Mouse (Mus musculus) left cerebral cortex, adult 8-10 months (tissue): ENCODE measurements around the gene Fndc3b. TPM values are rescaled to one million over a fixed set of nuclear protein-coding genes. Genes with fewer than 3 reads are reported as not detected.

Experiments used
- DNase-seq, 2 experiments: peaks; one replicate each; pipeline ENCODE4 v3.0.0; 2022; ENCODE audit warnings: low spot score in 2 of 2
- total RNA-seq, 4 experiments: library from RNA; stranded (reverse); gene quantifications; 2 replicates each; pipeline ENCODE4 v1.2.4; 2022

The Fndc3b gene
- total RNA-seq, 4 experiments from 2014 or later = 16.6 to 27.2 (median 26.0) TPM

- no peak for DNase-seq
Measured at GRCm38 (mm10) chr3:27598437-27599382, 112.4 kb downstream of the Fndc3b start.

GRCm38 (mm10) chr3:27593485-27594138 lies 117.5 kb downstream of the Fndc3b start:
- no peak for DNase-seq

GRCm38 (mm10) chr3:27592728-27593484 lies 118.2 kb downstream of the Fndc3b start:
- DNase-seq = no peak

- DNase-seq = no peak
Measured at GRCm38 (mm10) chr3:27590823-27591222, 120.3 kb downstream of the Fndc3b start.

GRCm38 (mm10) chr3:27589305-27589704 lies 121.8 kb downstream of the Fndc3b start:
- no peak for DNase-seq

- no peak for DNase-seq
Measured at GRCm38 (mm10) chr3:27588604-27589003, 122.5 kb downstream of the Fndc3b start.

- no peak for DNase-seq
Measured at GRCm38 (mm10) chr3:27584607-27585605, 126.2 kb downstream of the Fndc3b start.

- DNase-seq = no peak
Measured at GRCm38 (mm10) chr3:27581931-27582840, 128.9 kb downstream of the Fndc3b start.

- no peak for DNase-seq
Measured at GRCm38 (mm10) chr3:27580956-27581355, 130.2 kb downstream of the Fndc3b start.

- DNase-seq = no peak
Measured at GRCm38 (mm10) chr3:27579894-27580613, 131.1 kb downstream of the Fndc3b start.

- DNase-seq = no peak
Measured at GRCm38 (mm10) chr3:27579229-27579628, 131.9 kb downstream of the Fndc3b start.

- no peak for DNase-seq
Measured at GRCm38 (mm10) chr3:27577349-27578025, 133.6 kb downstream of the Fndc3b start.

GRCm38 (mm10) chr3:27574241-27574640 lies 136.9 kb downstream of the Fndc3b start:
- no peak for DNase-seq

GRCm38 (mm10) chr3:27573458-27573857 lies 137.6 kb downstream of the Fndc3b start:
- no peak for DNase-seq

- no peak for DNase-seq
Measured at GRCm38 (mm10) chr3:27572305-27572704, 138.8 kb downstream of the Fndc3b start.

- DNase-seq = no peak
Measured at GRCm38 (mm10) chr3:27565314-27565713, 145.8 kb downstream of the Fndc3b start.

- no peak for DNase-seq
Measured at GRCm38 (mm10) chr3:27563047-27563624, 148.0 kb downstream of the Fndc3b start.

- DNase-seq = no peak
Measured at GRCm38 (mm10) chr3:27562476-27562875, 148.6 kb downstream of the Fndc3b start.
